7 mouse cellular contexts compared by ENCODE assay signal in the genomic region with DNA sequence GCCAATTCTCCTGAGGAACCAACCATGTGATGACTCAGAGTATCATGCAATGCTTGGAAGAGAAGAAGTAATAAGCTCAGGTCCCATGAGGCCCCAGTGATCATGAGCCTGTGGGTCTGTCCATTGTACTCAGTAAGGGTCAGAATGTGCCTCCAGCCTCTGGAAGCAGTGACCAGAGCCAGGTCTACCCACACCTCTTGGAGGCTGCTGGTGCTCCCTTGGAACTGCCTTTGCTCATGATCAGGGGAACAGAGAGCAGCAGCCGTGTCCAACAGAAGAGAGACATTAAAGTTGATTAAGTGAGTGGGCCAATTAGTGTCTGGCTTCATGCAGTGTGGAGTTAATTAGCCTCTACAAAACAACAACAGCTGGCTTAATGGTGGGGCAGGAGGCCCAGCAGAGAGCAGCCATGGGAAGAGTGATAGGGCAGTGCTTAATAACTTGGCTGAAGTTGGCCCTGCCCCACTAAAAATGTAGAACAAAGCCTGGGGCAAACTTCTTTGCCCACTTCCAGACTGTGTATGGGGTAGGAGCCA. TPM values are rescaled to one million over a fixed set of nuclear protein-coding genes. Genes with fewer than 3 reads are reported as not detected.
A peak's percentile ranks its signal among the peaks of the same experiment; 100 is the strongest.
DNase-seq lines count a peak whose midpoint lies in the region; ATAC-seq and TF ChIP-seq lines count a peak whose summit lies in the region.

No protein-coding gene starts in this region.

- TF ChIP-seq CTCF in midbrain, postnatal 0 days (IDR thresholded peaks at IDR 0.05) = no peak
- no peak for TF ChIP-seq CTCF in cerebellum, adult 2 months (IDR thresholded peaks at IDR 0.05; ENCODE audit: borderline replicate concordance, insufficient read depth, low read depth, low read length)

- no peak overlapping the region for H3K4me3 ChIP-seq in midbrain, postnatal 0 days (ENCODE audit: low read depth, low read length)
- H3K4me3 ChIP-seq in midbrain, embryonic 10.5 days = no peak overlapping the region
- no peak overlapping the region for H3K4me3 ChIP-seq in forebrain, embryonic 14.5 days (ENCODE audit: low read depth, low read length)
- no peak overlapping the region for H3K4me3 ChIP-seq in hindbrain, embryonic 15.5 days
- H3K4me3 ChIP-seq in cerebellum, adult 2 months (replicated peaks; ENCODE audit: insufficient read depth, low read depth, low read length) = no peak overlapping the region

- no peak for ATAC-seq in midbrain, postnatal 0 days (ENCODE audit: low FRiP score)
- ATAC-seq in forebrain, embryonic 14.5 days = peak; percentile 80
- peak; percentile 81 for ATAC-seq in hindbrain, embryonic 15.5 days (ENCODE audit: low FRiP score, low read depth)

- DNase-seq in midbrain, postnatal 0 days (ENCODE audit: low spot score) = peak; percentile 76
- no peak for DNase-seq in midbrain, embryonic 10.5 days (ENCODE audit: low spot score)
- peak; percentile 73 for DNase-seq in forebrain, embryonic 14.5 days (ENCODE audit: low spot score)
- DNase-seq in skeletal muscle tissue, adult 2 months (ENCODE audit: low read depth, low spot score) = peak; percentile 90
- no peak for DNase-seq in cerebellum, adult 2 months
- DNase-seq in adrenal gland, adult 18-20 months (ENCODE audit: low spot score in 2 of 2) = no peak

- no peak for TF ChIP-seq POLR2A in cerebellum, adult 2 months (IDR thresholded peaks at IDR 0.05; ENCODE audit: borderline replicate concordance, insufficient read depth, low read length)

- no peaks in the 10 kb centered on the region for H3K27me3 ChIP-seq in midbrain, postnatal 0 days (ENCODE audit: insufficient read depth, low read length)
- H3K27me3 ChIP-seq in midbrain, embryonic 10.5 days (ENCODE audit: low read depth, poor library complexity, severe bottlenecking) = no peaks in the 10 kb centered on the region
- no peaks in the 10 kb centered on the region for H3K27me3 ChIP-seq in forebrain, embryonic 14.5 days (replicated peaks; ENCODE audit: control insufficient read depth, insufficient read depth, low read length)
- H3K27me3 ChIP-seq in hindbrain, embryonic 15.5 days = no peaks in the 10 kb centered on the region
- H3K27me3 ChIP-seq in cerebellum, adult 2 months (ENCODE audit: control insufficient read depth, insufficient read depth, low read length) = no peaks in the 10 kb centered on the region

- H3K4me1 ChIP-seq in midbrain, postnatal 0 days (ENCODE audit: insufficient read depth, low read length) = no peaks in the 10 kb centered on the region
- no peaks in the 10 kb centered on the region; the same call in 1 of the 2 replicates for H3K4me1 ChIP-seq in midbrain, embryonic 10.5 days
- peaks cover 16% of the 10 kb centered on the region; the same call in 1 of the 2 replicates for H3K4me1 ChIP-seq in forebrain, embryonic 14.5 days (ENCODE audit: control insufficient read depth, insufficient read depth, low read length)
- peaks cover 34% of the 10 kb centered on the region for H3K4me1 ChIP-seq in hindbrain, embryonic 15.5 days (replicated peaks)
- no peaks in the 10 kb centered on the region for H3K4me1 ChIP-seq in cerebellum, adult 2 months (ENCODE audit: control insufficient read depth, insufficient read depth, low read length)

- H3K4me2 ChIP-seq in midbrain, postnatal 0 days (ENCODE audit: low read depth, low read length, poor library complexity, severe bottlenecking) = no peak overlapping the region
- H3K4me2 ChIP-seq in forebrain, embryonic 14.5 days (ENCODE audit: low read length) = no peak overlapping the region
- H3K4me2 ChIP-seq in hindbrain, embryonic 15.5 days = no peak overlapping the region

- 38% methylated on average over 1 of the region's 1 CpGs for WGBS in midbrain, postnatal 0 days
- 36% methylated on average over 1 of the region's 1 CpGs for WGBS in midbrain, embryonic 10.5 days
- WGBS in forebrain, embryonic 14.5 days = 5% methylated on average over 1 of the region's 1 CpGs
- 32% methylated on average over 1 of the region's 1 CpGs for WGBS in hindbrain, embryonic 15.5 days
- 23% methylated on average over 1 of the region's 1 CpGs for WGBS in cerebellum, adult 2 months

- H3K27ac ChIP-seq in midbrain, postnatal 0 days (ENCODE audit: low read depth, low read length) = no peak overlapping the region
- H3K27ac ChIP-seq in midbrain, embryonic 10.5 days (replicated peaks) = no peak overlapping the region
- H3K27ac ChIP-seq in forebrain, embryonic 14.5 days (ENCODE audit: low read depth, low read length) = no peak overlapping the region
- H3K27ac ChIP-seq in hindbrain, embryonic 15.5 days (replicated peaks) = no peak overlapping the region
- H3K27ac ChIP-seq in cerebellum, adult 2 months (ENCODE audit: insufficient read depth, low read length) = no peak overlapping the region

- no peaks in the 10 kb centered on the region for H3K9me3 ChIP-seq in midbrain, postnatal 0 days (ENCODE audit: low read length)
- H3K9me3 ChIP-seq in midbrain, embryonic 10.5 days (replicated peaks) = no peaks in the 10 kb centered on the region
- no peaks in the 10 kb centered on the region for H3K9me3 ChIP-seq in forebrain, embryonic 14.5 days (replicated peaks; ENCODE audit: control insufficient read depth, low read length)
- H3K9me3 ChIP-seq in hindbrain, embryonic 15.5 days = no peaks in the 10 kb centered on the region

- no peak overlapping the region for H3K9ac ChIP-seq in midbrain, postnatal 0 days (replicated peaks; ENCODE audit: low read length, poor library complexity, severe bottlenecking)
- H3K9ac ChIP-seq in forebrain, embryonic 14.5 days (ENCODE audit: low read length) = no peak overlapping the region
- H3K9ac ChIP-seq in hindbrain, embryonic 15.5 days = no peak overlapping the region

- no peaks in the 10 kb centered on the region for H3K36me3 ChIP-seq in midbrain, postnatal 0 days (ENCODE audit: insufficient read depth, low read length)
- no peaks in the 10 kb centered on the region for H3K36me3 ChIP-seq in midbrain, embryonic 10.5 days
- H3K36me3 ChIP-seq in forebrain, embryonic 14.5 days (ENCODE audit: control insufficient read depth, insufficient read depth, low read length) = no peaks in the 10 kb centered on the region
- no peaks in the 10 kb centered on the region for H3K36me3 ChIP-seq in hindbrain, embryonic 15.5 days

RNA-seq across cellular contexts. Expression of a gene that starts 30.1 kb away (rescaled TPM):
- 16.1 and 22.2 TPM in 2 replicates for total RNA-seq in midbrain, postnatal 0 days (2014; rRNA removed)
- polyA plus RNA-seq in midbrain, postnatal 0 days (2015; fragmentation: Nextera tagmentation; extraction: Ambion mirVana) = 22.9 and 23.4 TPM in 2 replicates
- 18.7 and 19.3 TPM in 2 replicates for polyA plus RNA-seq in midbrain, embryonic 10.5 days (2016; fragmentation: Nextera tagmentation; extraction: Ambion mirVana)
- 30.2 TPM in 2 replicates for polyA plus RNA-seq in forebrain, embryonic 14.5 days (2014; fragmentation: Nextera tagmentation; extraction: Ambion mirVana)
- polyA plus RNA-seq in hindbrain, embryonic 15.5 days (2015; fragmentation: Nextera tagmentation; extraction: Ambion mirVana) = 36.0 and 37.9 TPM in 2 replicates
- 26.0 and 29.2 TPM in 2 replicates for polyA plus RNA-seq in cerebellum, adult 2 months (2012; rRNA removed)
- 10 to 100 TPM; 22.7 to 29.7 TPM for total RNA-seq in adrenal gland, adult 18-20 months (2021)

Comparison
In these comparisons a context has a peak if more than half of its experiments do, and no peak if none do; other contexts are left out.
1. DNase-seq: peak in midbrain, postnatal 0 days (single experiment), forebrain, embryonic 14.5 days (single experiment) and skeletal muscle tissue, adult 2 months (single experiment); none in midbrain, embryonic 10.5 days (single experiment), cerebellum, adult 2 months (0 of 2) and adrenal gland, adult 18-20 months (0 of 2).